Mouse (Mus musculus) CD8-positive naive resting alpha-beta T cell, adult 2 months (primary cell): Measurements from ENCODE around the gene Rnf8.
"Not testable (repeated sequence)": the region's sequence is repeated elsewhere in the genome, so short reads cannot be mapped to it uniquely, and the experiment has no call there.

Experiments used
- DNase-seq, 2 experiments: peaks; one replicate each; pipeline ENCODE4 v3.0.0; 2022; ENCODE audit warnings: low read depth in 2 of 2, low spot score in 2 of 2

Gene Rnf8

GRCm38 (mm10) chr17:29614115-29615023 lies at the start of gene Rnf8, which contains the start of gene Gm28043:
Rnf8 (plus strand) TSS chr17:29614790.
Gm28043 (plus strand) TSS chr17:29614876.
- DNase-seq = peak; percentile 91 to 93

GRCm38 (mm10) chr17:29565521-29565920 lies 49.1 kb upstream of the Rnf8 start:
- no peak for DNase-seq

DNA sequence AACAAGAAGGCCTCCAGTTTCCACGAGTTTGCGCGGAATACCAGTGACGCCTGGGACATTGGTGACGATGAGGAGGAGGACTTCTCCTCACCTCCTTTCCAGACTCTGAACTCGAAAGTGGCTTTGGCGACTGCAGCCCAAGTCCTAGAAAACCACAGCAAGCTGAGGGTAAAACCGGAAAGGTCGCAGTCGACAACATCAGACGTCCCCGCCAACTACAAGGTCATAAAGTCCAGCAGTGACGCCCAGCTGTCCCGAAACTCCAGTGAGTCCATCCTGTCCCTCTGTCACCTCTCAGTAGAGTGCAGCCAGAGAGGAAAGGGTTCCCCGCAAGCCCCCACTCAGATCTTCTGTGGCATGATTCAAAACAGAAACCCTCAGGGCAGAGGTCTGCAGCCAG lies 46.2 kb upstream of the Rnf8 start:
- no peak for DNase-seq

DNA sequence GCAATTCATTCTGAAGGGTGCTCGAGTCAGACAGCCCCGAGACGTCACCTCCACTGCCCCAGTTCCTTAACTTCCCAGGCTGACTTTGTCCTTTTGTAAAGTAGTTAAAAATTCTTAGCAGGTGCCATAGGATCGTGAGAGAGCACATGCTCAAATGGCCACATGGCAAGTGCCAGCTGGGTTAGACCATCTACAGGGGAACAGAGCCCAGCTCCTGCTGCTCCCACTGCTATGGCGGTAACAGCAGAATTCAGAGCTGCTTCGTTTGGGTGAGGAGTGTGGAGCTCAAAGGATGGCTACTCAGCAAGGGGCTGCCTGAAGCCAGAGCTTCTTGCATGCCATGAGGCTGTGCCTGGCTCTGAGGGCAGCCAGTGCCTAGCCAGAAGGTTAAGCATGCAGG lies 44.8 kb upstream of the Rnf8 start:
- no peak for DNase-seq

DNA sequence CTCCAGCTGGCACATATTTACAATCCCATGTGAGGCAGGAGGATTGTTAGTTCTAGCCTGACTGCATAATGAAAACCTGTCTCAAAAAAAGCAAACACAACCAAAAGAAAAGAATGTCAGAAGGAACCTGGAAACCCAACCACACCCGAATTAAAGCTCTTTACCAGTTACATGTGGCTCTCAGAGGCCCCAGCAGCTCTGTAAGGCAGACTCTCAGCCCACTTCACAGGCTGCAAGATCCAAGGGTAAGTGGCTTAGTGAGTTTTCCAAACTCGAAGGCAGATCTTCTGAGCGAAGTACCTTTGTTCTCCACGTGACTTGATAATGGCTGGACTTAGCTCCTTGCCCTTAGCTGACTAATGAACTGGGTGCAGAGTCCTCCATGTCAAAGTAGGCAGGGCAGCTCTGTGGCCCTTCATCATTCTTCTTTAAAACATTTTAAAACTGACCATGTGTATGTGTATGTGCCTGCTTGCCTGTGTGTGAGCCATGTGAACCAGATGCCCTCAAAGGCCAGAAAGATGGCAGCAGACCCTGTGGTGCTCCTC lies 34.9 kb upstream of the Rnf8 start:
- no peak for DNase-seq

DNA sequence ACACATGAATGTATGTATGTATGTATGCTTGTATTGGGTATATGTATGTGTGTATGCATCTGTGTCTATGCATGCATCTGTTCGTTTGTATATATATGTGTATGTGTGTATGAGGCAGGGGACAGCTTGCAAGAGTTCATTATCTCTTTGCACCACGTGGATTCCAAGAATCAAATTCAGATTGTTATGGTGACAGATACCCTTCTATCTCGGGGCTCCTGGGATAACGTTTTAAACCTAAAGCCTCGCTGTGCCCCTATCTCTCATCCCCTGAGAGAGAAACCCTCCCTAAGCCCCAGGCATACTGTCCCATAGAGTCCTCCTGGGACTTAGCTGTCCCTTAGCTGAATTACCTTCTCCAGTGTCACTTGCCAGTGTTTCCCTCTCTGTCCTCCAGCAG lies 31.0 kb upstream of the Rnf8 start:
- no peak for DNase-seq

DNA sequence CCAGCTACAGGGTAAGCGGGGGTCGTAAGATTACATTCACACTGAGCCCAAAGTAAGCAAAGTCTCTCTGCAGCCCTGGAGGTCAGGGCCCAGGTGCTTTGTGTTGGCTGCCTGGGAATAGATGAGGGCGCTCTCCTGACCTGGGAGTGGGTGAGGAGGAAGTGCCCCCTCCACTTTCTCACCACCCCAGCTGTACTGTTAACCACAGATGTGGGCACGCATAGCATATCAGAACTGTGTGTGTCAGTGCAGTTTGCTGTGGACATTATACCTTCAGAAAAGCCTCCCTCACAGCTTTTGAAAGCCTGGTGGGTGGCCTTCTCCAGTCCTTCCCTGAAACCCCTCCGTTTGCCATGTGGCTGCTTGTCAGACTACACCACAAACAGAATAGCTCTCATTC lies 30.3 kb upstream of the Rnf8 start:
- peak in 1 of 2 experiments; percentile 36 for DNase-seq

- no peak for DNase-seq
These were observed 29.9 kb upstream of the Rnf8 start for GRCm38 (mm10) chr17:29584737-29585136.

DNA sequence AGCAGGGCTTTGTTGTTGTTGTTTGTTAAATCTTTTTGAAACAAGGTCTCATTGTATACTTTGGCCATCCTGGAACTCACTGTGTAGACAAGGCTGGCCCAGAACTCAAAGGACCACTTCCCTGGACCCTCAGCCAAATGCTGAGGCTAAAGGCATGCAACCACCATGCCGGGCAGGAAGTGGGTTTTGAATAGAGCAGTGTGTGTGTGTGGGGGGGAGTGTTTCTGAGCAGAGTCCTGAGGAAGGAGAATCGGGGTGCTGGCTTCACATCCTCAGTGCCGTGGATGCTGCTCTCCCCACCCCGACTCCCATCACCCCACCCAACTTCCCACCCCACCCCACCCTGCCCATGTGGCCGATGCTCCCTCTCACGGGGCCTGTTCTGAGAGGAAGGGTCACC lies 29.1 kb upstream of the Rnf8 start:
- DNase-seq = peak in 1 of 2 experiments; percentile 24

DNA sequence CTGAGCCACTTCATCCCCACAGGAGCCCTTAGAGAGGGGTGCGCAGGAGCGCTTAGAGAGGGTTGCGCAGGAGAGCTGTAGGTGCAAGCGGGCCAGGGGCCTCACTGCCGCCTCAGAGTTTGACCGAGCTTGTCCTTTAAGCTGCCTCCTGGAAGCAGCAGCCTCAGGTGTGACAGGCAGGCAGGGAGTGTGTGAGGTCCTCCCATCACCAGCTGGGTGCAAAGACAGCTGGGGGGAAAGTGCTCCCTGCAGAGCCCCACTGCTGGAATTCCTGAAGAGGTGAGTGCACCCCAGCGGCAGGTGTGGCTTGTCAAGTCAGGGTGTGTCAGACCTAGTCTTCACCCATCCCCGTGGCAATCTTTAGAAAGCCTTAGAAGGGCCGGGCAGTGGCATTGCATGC lies 27.7 kb upstream of the Rnf8 start:
- DNase-seq = no peak

DNA sequence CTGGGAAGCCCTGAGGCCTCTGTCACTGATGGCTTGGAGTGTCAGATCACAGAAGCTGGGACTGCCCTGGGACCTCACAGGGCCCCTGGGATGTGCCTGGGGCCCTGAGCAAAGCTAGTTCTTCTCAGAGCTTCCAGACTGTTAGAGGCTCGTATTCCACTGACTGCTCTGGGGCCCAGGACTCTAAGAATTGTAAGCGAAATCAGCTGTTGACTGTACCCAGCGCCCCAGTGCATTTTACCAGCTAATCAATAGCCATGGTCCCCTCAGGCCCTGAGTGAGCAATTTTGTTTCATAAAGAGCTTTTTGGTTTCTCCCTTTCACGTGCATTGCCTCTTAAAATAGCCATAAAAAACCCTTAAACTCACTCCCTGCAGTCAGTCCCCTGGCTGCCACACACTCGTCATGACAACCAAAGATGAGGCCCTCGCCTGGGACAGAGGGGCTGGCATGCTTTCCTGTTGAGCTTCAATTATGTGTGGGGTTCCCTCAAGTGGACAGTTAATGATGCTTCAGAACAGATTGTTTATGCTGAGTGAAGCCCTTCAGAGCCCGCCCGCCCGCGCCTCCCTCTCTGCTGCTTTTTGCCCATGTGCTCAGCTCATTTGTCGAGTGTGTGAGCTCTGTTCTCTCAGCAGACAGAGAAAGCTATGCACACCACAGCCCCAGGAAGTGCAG lies 25.2 kb upstream of the Rnf8 start:
- no peak for DNase-seq

- DNase-seq = no peak
These were observed 18.5 kb upstream of the Rnf8 start for GRCm38 (mm10) chr17:29595891-29596770.

GRCm38 (mm10) chr17:29596771-29597132 lies 17.8 kb upstream of the Rnf8 start:
- DNase-seq = no peak

DNA sequence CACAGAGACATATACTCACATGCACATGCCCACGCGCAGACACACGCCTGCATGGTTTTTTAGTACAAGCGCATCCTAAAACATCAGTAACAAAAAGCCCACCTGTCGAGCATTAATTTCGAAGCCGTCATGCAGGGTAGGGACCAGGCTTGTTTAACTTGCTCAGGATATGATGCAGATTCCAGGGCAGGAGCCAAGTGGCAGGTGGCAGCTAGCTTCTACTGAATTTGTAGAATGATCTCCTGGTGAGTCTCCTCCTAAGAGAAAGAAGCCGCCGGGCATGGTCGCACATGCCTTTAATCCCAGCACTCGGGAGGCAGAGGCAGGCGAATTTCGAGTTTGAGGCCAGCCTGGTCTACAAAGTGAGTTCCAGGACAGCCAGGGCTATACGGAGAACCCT lies 15.5 kb upstream of the Rnf8 start:
- no peak for DNase-seq

DNA sequence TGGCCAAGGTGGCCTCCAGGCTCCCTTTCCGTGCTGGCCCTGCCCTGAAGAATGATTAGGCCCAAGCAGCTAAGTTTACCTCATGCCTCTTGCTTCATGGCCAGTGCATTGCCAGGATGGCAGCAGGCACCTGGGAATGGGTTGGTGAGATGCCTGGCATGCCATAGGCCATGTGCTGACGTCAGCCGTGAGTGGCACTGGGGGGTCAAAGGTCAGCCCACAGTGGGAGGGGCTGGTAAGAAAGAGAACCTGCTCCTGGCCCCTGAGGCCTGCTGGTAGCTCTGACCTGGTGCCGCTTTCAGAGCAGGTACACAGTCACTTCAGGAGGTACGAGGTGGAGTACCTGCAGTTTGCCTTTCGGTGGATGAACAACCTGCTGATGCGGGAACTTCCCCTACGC lies 15.1 kb upstream of the Rnf8 start:
- no peak for DNase-seq

DNA sequence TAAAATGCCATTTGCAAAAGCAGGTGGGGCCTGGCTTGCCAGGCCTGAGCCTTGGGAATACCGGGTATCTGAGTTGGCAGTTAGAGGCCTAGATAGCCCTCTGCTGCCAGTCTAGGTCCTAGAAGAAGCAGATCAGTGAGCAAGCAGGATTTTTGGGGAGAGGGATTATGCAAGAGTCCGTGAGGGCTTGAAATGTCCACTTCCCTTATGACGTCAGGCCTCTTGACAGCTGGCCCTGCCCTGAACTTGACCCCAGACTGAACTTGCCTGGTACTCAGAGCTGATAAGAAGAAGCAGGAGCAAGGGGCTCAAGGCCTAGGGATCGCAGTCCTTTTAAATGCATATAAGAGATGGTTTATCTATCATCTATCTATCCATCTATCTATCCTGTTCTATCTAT lies 13.2 kb upstream of the Rnf8 start:
- DNase-seq = no peak

- DNase-seq = peak; percentile 46 to 56
These were observed 11.3 kb upstream of the Rnf8 start for GRCm38 (mm10) chr17:29603283-29603682.

- DNase-seq = not testable (repeated sequence)
These were observed 1.1 kb upstream of the Rnf8 start for GRCm38 (mm10) chr17:29613453-29613852.

DNA sequence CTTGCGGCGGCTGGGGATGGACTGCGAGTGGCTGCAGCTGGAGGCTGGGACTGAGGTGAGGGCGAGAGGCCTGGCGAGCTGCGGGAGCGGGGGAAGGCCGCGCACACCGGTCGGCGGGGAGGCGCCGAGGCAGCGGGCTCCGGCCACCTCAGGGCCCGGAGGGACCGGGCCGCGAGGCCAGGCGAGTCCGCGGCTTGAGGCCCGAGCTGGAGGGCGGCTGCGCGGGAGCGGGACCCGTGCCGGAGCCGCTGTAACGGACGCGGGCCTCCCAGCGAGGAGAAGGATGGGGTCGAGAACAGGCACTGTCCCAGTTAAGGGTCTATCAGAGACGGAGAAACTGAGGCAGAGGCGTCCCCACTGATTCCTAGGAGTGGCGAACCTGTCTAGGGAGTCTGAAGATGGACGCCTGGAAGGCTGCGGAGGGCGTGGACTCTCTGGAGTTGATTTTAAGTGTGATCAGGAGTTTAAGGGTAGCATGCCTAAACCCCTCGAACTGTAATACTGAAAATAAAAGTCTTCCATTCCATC lies 498 bp downstream of the Rnf8 start:
- DNase-seq = no peak

DNA sequence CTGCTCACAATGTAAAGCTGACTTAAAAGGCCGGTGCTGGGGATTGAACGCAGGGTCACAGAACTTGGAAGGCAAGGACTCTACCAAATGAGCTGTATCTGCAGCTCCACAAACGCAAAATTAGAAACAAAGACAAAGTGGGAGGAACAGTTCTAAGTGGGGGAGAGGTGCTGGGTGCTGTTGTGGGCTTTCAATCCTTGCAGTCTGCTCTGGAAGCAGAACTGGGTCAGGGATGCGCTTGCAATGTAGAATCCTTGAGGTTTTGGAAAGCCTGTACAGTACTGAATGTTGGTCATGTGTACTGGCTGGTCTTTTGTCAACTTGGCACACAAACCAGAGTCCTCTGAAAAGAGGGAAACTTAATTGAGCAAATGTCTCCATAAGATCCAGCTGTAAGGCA lies 1.0 kb downstream of the Rnf8 start:
- DNase-seq = no peak

- no peak for DNase-seq
These were observed 4.6 kb downstream of the Rnf8 start for GRCm38 (mm10) chr17:29619231-29619630.
